14 mouse cellular contexts compared by ENCODE assay signal in the genomic region with DNA sequence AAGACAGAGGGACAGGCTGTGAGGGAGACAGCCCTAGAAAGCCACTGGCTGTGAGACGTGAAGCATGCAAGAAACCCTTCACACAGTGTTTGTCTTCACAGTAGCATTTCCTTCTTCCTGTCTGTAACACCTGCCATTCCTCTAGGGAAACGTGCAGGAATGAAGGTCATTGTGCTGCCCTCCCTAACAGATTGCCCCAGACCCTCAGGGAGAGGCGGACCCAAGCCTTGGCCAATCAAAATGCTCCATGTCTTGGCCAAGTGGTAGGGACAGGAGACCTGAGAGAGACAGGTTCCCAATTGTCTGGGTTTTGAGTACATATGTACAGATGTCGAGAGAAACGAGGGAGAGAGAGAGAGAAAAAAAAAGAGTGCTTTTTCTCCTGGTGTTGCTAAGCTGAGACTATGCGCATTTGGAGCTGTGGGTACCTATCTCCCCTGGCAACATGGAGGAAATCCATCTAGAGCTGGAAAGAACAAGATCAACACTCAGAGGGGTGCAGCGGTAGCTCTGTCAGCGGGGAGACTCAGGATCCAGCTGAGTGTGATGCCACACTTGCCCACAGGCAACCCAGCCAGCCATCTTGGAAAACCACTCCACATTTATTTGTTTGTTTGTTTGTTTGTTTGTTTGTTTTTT. TPM values are rescaled to one million over a fixed set of nuclear protein-coding genes. Genes with fewer than 3 reads are reported as not detected.
A peak's percentile ranks its signal among the peaks of the same experiment; 100 is the strongest.
DNase-seq lines count a peak whose midpoint lies in the region; ATAC-seq and TF ChIP-seq lines count a peak whose summit lies in the region.
"Had no signal": no experiment of that assay in that cellular context is flagged by ENCODE, and none has a peak within 500 bp of the region (broad histone marks: within the 10 kb centered on the region; RNA-seq: fewer than 3 reads in every experiment).

No protein-coding gene starts in this region.

- 34% methylated on average over 8 of the region's 8 CpGs for WGBS in intestine, embryonic 15.5 days
- 28% methylated on average over 8 of the region's 8 CpGs for WGBS in intestine, postnatal 0 days
- WGBS in embryonic facial prominence, embryonic 11.5 days = 36% methylated on average over 8 of the region's 8 CpGs
- 36% methylated on average over 8 of the region's 8 CpGs for WGBS in limb, embryonic 13.5 days

- H3K4me3 ChIP-seq in intestine, embryonic 15.5 days (replicated peaks) = no peak overlapping the region
- H3K4me3 ChIP-seq in intestine, postnatal 0 days (ENCODE audit: low read depth, low read length) = no peak overlapping the region
- no peak overlapping the region for H3K4me3 ChIP-seq in embryonic facial prominence, embryonic 11.5 days (ENCODE audit: low read depth, low read length)
- H3K4me3 ChIP-seq in limb, embryonic 13.5 days = no peak overlapping the region
- H3K4me3 ChIP-seq: kidney, embryonic 15.5 days; liver, embryonic 15.5 days had no signal

- H3K27ac ChIP-seq in intestine, embryonic 15.5 days = peak overlapping the region; percentile 51
- H3K27ac ChIP-seq in intestine, postnatal 0 days (ENCODE audit: low read depth, low read length) = no peak overlapping the region
- no peak overlapping the region for H3K27ac ChIP-seq in embryonic facial prominence, embryonic 11.5 days (replicated peaks; ENCODE audit: low read depth, low read length)
- no peak overlapping the region for H3K27ac ChIP-seq in limb, embryonic 13.5 days
- H3K27ac ChIP-seq: kidney, embryonic 15.5 days; liver, embryonic 15.5 days had no signal

- H3K27me3 ChIP-seq in intestine, embryonic 15.5 days (replicated peaks) = no peaks in the 10 kb centered on the region
- no peaks in the 10 kb centered on the region for H3K27me3 ChIP-seq in intestine, postnatal 0 days (replicated peaks; ENCODE audit: control insufficient read depth, insufficient read depth, low read length)
- no peaks in the 10 kb centered on the region for H3K27me3 ChIP-seq in embryonic facial prominence, embryonic 11.5 days (ENCODE audit: control insufficient read depth, insufficient read depth, low read length)
- H3K27me3 ChIP-seq in limb, embryonic 13.5 days = no peaks in the 10 kb centered on the region
- H3K27me3 ChIP-seq: kidney, embryonic 15.5 days; liver, embryonic 15.5 days had no signal

- TF ChIP-seq CTCF in intestine, postnatal 0 days (IDR thresholded peaks at IDR 0.05; ENCODE audit: low read depth) = no peak

- ATAC-seq in intestine, embryonic 15.5 days = peak; percentile 82
- ATAC-seq in intestine, postnatal 0 days = no peak; the same call in 1 of the 2 replicates
- 0 out of 2 replicates have a peak, but pooled peaks have one; percentile 14 for ATAC-seq in embryonic facial prominence, embryonic 11.5 days (replicated peaks; ENCODE audit: insufficient number of reproducible peaks, low FRiP score, low TSS enrichment, low read depth)
- ATAC-seq in limb, embryonic 13.5 days (ENCODE audit: low FRiP score, low read depth) = 0 out of 2 replicates have a peak, but pooled peaks have one; percentile 24

- no peaks in the 10 kb centered on the region for H3K36me3 ChIP-seq in intestine, embryonic 15.5 days
- H3K36me3 ChIP-seq in intestine, postnatal 0 days (ENCODE audit: control insufficient read depth, insufficient read depth) = no peaks in the 10 kb centered on the region
- no peaks in the 10 kb centered on the region for H3K36me3 ChIP-seq in embryonic facial prominence, embryonic 11.5 days (replicated peaks; ENCODE audit: control insufficient read depth, insufficient read depth, low read depth, low read length)
- no peaks in the 10 kb centered on the region for H3K36me3 ChIP-seq in limb, embryonic 13.5 days
- H3K36me3 ChIP-seq: kidney, embryonic 15.5 days; liver, embryonic 15.5 days had no signal

- peak; percentile 23 for DNase-seq in ES-CJ7 (ENCODE audit: low read depth, low spot score)
- peak; percentile 14 for DNase-seq in embryonic facial prominence, embryonic 11.5 days (ENCODE audit: low spot score)
- DNase-seq in natural killer cell, adult 2 months (ENCODE audit: low spot score in 2 of 2) = no peak
- DNase-seq in ovary, postnatal 14 days (ENCODE audit: low spot score) = no peak
- no peak for DNase-seq in layer of hippocampus, adult 9-10 months (ENCODE audit: low spot score)
- DNase-seq: cerebellum, adult 9-10 months; layer of hippocampus, postnatal 36 days; right cerebral cortex, postnatal 4 days; thymus, adult 2 months had no signal

- peak overlapping the region; percentile 17; the same call in 1 of the 2 replicates for H3K4me2 ChIP-seq in intestine, embryonic 15.5 days (replicated peaks)
- no peak overlapping the region for H3K4me2 ChIP-seq in intestine, postnatal 0 days (replicated peaks; ENCODE audit: low read depth)
- no peak overlapping the region for H3K4me2 ChIP-seq in embryonic facial prominence, embryonic 11.5 days (ENCODE audit: low read depth, low read length)
- 0 out of 2 replicates have a peak overlapping the region, but pooled peaks have one; percentile 25 for H3K4me2 ChIP-seq in limb, embryonic 13.5 days (replicated peaks)
- H3K4me2 ChIP-seq: kidney, embryonic 15.5 days; liver, embryonic 15.5 days had no signal

- no peak overlapping the region for H3K9ac ChIP-seq in intestine, embryonic 15.5 days
- no peak overlapping the region for H3K9ac ChIP-seq in intestine, postnatal 0 days (ENCODE audit: low read depth, low read length)
- no peak overlapping the region for H3K9ac ChIP-seq in embryonic facial prominence, embryonic 11.5 days (replicated peaks; ENCODE audit: low read length)
- H3K9ac ChIP-seq in limb, embryonic 13.5 days = no peak overlapping the region
- H3K9ac ChIP-seq: kidney, embryonic 15.5 days; liver, embryonic 15.5 days had no signal

- no peaks in the 10 kb centered on the region for H3K9me3 ChIP-seq in intestine, embryonic 15.5 days
- no peaks in the 10 kb centered on the region for H3K9me3 ChIP-seq in intestine, postnatal 0 days (ENCODE audit: control insufficient read depth)
- no peaks in the 10 kb centered on the region for H3K9me3 ChIP-seq in embryonic facial prominence, embryonic 11.5 days (replicated peaks; ENCODE audit: control insufficient read depth, low read length)
- H3K9me3 ChIP-seq in limb, embryonic 13.5 days = no peaks in the 10 kb centered on the region
- H3K9me3 ChIP-seq: kidney, embryonic 15.5 days; liver, embryonic 15.5 days had no signal

- peaks cover 8% of the 10 kb centered on the region; the same call in 1 of the 2 replicates for H3K4me1 ChIP-seq in intestine, embryonic 15.5 days (replicated peaks)
- H3K4me1 ChIP-seq in intestine, postnatal 0 days (replicated peaks; ENCODE audit: control insufficient read depth, insufficient read depth, low read length) = no peaks in the 10 kb centered on the region
- no peaks in the 10 kb centered on the region for H3K4me1 ChIP-seq in embryonic facial prominence, embryonic 11.5 days (ENCODE audit: control insufficient read depth, insufficient read depth, low read length)
- peaks cover 23% of the 10 kb centered on the region for H3K4me1 ChIP-seq in limb, embryonic 13.5 days
- H3K4me1 ChIP-seq: liver, embryonic 15.5 days had no signal

RNA-seq across cellular contexts. Expression of a gene that starts 28.6 kb away (rescaled TPM):
- 57.7 and 62.4 TPM in 2 replicates for polyA plus RNA-seq in intestine, embryonic 15.5 days (2015; fragmentation: Nextera tagmentation; extraction: Ambion mirVana)
- 32.8 and 37.9 TPM in 2 replicates for polyA plus RNA-seq in intestine, postnatal 0 days (2015; fragmentation: Nextera tagmentation; extraction: Ambion mirVana)
- polyA plus RNA-seq in embryonic facial prominence, embryonic 11.5 days (2014; fragmentation: Nextera tagmentation; extraction: Ambion mirVana) = 46.3 and 53.5 TPM in 2 replicates
- polyA plus RNA-seq in limb, embryonic 13.5 days (2015; fragmentation: Nextera tagmentation; extraction: Ambion mirVana) = 51.1 and 58.1 TPM in 2 replicates

Comparison
In these comparisons a context has a peak if more than half of its experiments do, and no peak if none do; other contexts are left out.
1. H3K4me2 ChIP-seq: peak in intestine, embryonic 15.5 days (single experiment) and limb, embryonic 13.5 days (single experiment); none in intestine, postnatal 0 days (single experiment) and embryonic facial prominence, embryonic 11.5 days (single experiment).
2. DNase-seq: peak in ES-CJ7 (single experiment) and embryonic facial prominence, embryonic 11.5 days (single experiment); none in natural killer cell, adult 2 months (0 of 2), ovary, postnatal 14 days (single experiment) and layer of hippocampus, adult 9-10 months (single experiment).